Mouse (Mus musculus): ENCODE measurements at regions not wholly inside any gene's neighbourhood (a gene's known extent, or its start where the extent isn't known, plus 50 kb on each side); places are given as distances from the start of the nearest gene placed in this dataset.

DNA sequence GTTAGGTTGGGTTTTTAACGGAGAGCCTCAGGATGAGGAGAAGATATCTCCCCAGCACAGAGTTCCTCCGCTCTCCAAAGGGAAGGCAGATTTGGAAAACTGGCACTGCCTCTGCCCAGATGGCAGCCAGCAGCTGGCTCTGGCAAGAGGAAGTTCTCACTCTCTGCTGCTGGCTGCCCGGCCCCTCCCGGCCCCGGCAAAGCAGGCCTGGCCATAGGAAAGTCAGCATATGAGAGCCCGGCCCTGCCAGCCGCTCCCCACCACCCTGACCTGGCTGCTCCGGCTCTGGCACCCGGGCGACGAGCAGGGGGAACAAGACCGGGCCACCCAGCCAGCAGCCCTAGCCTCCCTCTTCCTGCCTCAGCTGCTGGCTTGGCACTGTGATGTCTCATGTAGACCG, 89.1 kb upstream of the Prox1 start:
- Histone ChIP-seq H3K27me3 (ENCODE audit: control insufficient read depth) (no peaks in the 10 kb centered on the region), H3K36me3 (ENCODE audit: control insufficient read depth) (no peaks in the 10 kb centered on the region), H3K9me3 (ENCODE audit: control insufficient read depth, low read length) (peaks cover 17% of the 10 kb centered on the region), H3K4me1 (ENCODE audit: control insufficient read depth) (no peaks in the 10 kb centered on the region), H3K4me3 (replicated peaks) (no peak overlapping the region)
- TF ChIP-seq GATA1 (IDR thresholded peaks at IDR 0.05; ENCODE audit: low read length) (no peak), TAL1 (IDR thresholded peaks at IDR 0.05; ENCODE audit: low read length) (no peak)

DNA sequence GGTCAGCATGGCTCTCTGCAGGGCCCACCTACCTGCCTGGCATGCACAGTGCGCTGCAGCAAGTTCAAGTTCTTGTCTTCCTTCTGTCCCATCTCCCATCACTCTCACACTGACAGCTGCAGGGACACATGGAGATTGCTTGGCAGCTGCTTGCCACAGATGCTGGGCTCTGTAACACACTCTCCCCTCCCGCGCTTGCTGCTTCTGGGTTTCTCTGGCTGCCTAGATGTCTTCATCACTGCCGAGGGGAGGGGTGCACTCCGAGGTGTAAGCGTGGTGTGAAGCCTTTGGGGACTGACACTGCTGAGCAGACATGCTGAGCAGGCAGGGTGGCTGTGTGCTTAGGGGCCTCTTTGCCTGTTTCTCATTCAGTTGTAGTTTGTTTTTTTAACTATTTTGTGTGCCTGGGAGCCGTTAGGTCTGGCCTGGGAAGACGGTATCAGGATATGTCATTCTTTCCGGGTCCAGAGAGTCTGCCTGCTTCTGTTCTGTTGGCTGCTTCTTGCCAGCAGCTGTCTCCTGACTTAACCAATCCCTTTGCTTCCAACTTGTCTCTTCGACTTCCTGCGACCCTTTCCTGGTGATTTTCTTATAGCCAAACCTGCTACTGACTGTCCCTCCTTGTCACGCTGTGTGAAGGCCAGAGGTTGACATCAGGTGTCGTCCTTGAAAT, 80.2 kb upstream of the Prox1 start:
- peaks cover 33% of the 10 kb centered on the region for H3K9me3 ChIP-seq (ENCODE audit: control insufficient read depth, low read length)
- H3K4me1 ChIP-seq (ENCODE audit: control insufficient read depth) = no peaks in the 10 kb centered on the region
- no peaks in the 10 kb centered on the region for H3K36me3 ChIP-seq (ENCODE audit: control insufficient read depth)
- TF ChIP-seq GATA1 (IDR thresholded peaks at IDR 0.05; ENCODE audit: low read length) (no peak), TAL1 (IDR thresholded peaks at IDR 0.05; ENCODE audit: low read length) (no peak)
- no peak overlapping the region for H3K4me3 ChIP-seq (replicated peaks)
- H3K27me3 ChIP-seq (ENCODE audit: control insufficient read depth) = no peaks in the 10 kb centered on the region

DNA sequence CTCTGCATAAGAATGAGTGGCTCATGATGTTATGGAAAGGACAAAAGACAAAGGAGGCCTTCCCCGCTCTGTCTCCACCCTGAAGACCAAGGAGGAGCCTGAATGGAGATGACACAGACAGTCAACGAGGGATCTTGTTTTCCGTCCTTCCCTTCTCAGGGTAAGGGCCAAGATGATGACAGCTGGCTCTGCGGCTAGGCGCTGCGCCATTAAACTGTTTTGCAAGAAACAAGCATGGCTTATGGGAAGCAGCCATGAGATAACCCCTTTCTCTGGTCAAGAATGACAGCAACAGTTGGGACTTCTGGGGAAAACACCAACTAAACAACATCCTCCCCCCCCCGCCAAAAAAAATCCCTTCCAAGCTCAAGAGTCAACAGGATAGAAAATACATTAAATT, 72.0 kb upstream of the Prox1 start:
- H3K4me3 ChIP-seq (replicated peaks) = no peak overlapping the region
- H3K9me3 ChIP-seq (ENCODE audit: control insufficient read depth, low read length) = peaks cover 11% of the 10 kb centered on the region
- no peaks in the 10 kb centered on the region for H3K36me3 ChIP-seq (ENCODE audit: control insufficient read depth)
- H3K27me3 ChIP-seq (ENCODE audit: control insufficient read depth) = no peaks in the 10 kb centered on the region
- TF ChIP-seq TAL1 (IDR thresholded peaks at IDR 0.05; ENCODE audit: low read length) (no peak), GATA1 (IDR thresholded peaks at IDR 0.05; ENCODE audit: low read length) (no peak)
- H3K4me1 ChIP-seq (ENCODE audit: control insufficient read depth) = no peaks in the 10 kb centered on the region

DNA sequence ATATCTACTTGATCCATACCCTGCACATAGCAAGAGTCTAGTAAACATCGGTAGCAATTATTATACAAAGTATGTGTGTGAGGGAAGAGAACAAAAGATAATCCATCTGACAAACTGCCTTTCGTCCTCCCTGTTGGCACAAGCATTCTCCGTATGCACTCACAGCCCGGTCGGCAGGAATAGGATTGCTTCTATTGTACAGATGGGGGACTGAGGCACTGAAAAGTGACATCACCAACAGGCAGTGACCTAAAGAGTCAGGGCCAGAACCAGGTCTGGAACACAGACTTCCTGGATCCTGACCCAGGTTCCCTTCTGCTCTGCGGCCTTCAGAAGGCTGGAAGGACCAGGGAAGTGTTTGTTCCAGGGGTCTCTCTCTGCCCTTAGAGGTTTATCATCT, 69.3 kb upstream of the Prox1 start:
- no peaks in the 10 kb centered on the region for H3K4me1 ChIP-seq (ENCODE audit: control insufficient read depth)
- H3K9me3 ChIP-seq (ENCODE audit: control insufficient read depth, low read length) = peaks cover 4% of the 10 kb centered on the region; the same call in 1 of the 2 replicates
- TF ChIP-seq GATA1 (IDR thresholded peaks at IDR 0.05; ENCODE audit: low read length) (no peak), TAL1 (IDR thresholded peaks at IDR 0.05; ENCODE audit: low read length) (no peak)
- H3K27me3 ChIP-seq (ENCODE audit: control insufficient read depth) = no peaks in the 10 kb centered on the region
- H3K36me3 ChIP-seq (ENCODE audit: control insufficient read depth) = no peaks in the 10 kb centered on the region
- no peak overlapping the region for H3K4me3 ChIP-seq (replicated peaks)

GRCm38 (mm10) chr1:190230866-190231265, 60.4 kb upstream of the Prox1 start:
- no peaks in the 10 kb centered on the region for H3K4me1 ChIP-seq (ENCODE audit: control insufficient read depth)
- H3K9me3 ChIP-seq (ENCODE audit: control insufficient read depth, low read length) = peaks cover 7% of the 10 kb centered on the region; the same call in 1 of the 2 replicates

DNA sequence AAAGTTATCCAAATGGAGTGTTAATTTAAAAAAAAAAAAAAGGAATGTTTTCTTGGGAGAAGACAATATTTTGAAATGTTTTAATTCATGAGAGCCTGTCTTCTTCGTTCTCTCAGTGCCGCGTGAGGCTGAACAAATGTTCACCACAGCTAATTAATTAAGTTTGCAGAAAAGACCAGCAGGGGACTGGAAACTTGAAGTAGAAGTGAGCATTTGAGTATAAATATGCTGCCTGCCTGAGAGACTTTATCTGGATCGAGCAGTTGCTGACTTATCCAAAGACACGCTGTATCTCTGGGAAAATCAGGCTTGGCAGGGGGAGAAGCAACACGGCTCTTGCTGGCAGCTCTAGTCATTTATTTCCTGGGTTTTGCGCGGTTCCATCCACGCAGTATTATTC, 49.9 kb upstream of the Prox1 start:
- Histone ChIP-seq H3K27me3 (ENCODE audit: control insufficient read depth) (no peaks in the 10 kb centered on the region), H3K36me3 (ENCODE audit: control insufficient read depth) (no peaks in the 10 kb centered on the region; the same call in 1 of the 2 replicates), H3K4me3 (replicated peaks) (no peak overlapping the region), H3K4me1 (ENCODE audit: control insufficient read depth) (no peaks in the 10 kb centered on the region), H3K9me3 (ENCODE audit: control insufficient read depth, low read length) (peaks cover 17% of the 10 kb centered on the region)
- TF ChIP-seq GATA1 (IDR thresholded peaks at IDR 0.05; ENCODE audit: low read length) (no peak), TAL1 (IDR thresholded peaks at IDR 0.05; ENCODE audit: low read length) (no peak)

More at GRCm38 (mm10) chr1:190230866-190231265, 60.4 kb upstream of the Prox1 start:
- Histone ChIP-seq H3K36me3 (ENCODE audit: control insufficient read depth) (no peaks in the 10 kb centered on the region), H3K4me3 (replicated peaks) (no peak overlapping the region), H3K27me3 (ENCODE audit: control insufficient read depth) (no peaks in the 10 kb centered on the region)
- TF ChIP-seq TAL1 (IDR thresholded peaks at IDR 0.05; ENCODE audit: low read length) (no peak), GATA1 (IDR thresholded peaks at IDR 0.05; ENCODE audit: low read length) (no peak)

Measured in erythroblast, embryonic 14.5 days (primary cell).